Mouse (Mus musculus) CD4-positive naive resting alpha-beta T cell, adult 76 days (primary cell): ENCODE measurements around the gene Tcl1b5. TPM values are rescaled to one million over a fixed set of nuclear protein-coding genes. Genes with fewer than 3 reads are reported as not detected.

Experiments
- total RNA-seq: library from RNA; stranded (reverse); gene quantifications from one replicate; pipeline ENCODE4 v1.2.4, GENCODE M21; 2023

The Tcl1b5 gene
- not detected for total RNA-seq

GRCm38 (mm10) chr12:105176044-105176443 lies at the start of gene Tcl1b5:
Gene Tcl1b5, plus strand, starts transcription at chr12:105176344.

GRCm38 (mm10) chr12:105145714-105146113 lies 30.4 kb upstream of the Tcl1b5 start, which contains the start of gene Tcl1b2:
Gene Tcl1b2, plus strand, starts transcription at chr12:105146014.

GRCm38 (mm10) chr12:105159390-105159789 lies 16.8 kb upstream of the Tcl1b5 start, which contains the start of gene Tcl1b1:
Gene Tcl1b1, plus strand, starts transcription at chr12:105159690.

GRCm38 (mm10) chr12:105190743-105191142 lies 14.6 kb downstream of the Tcl1b5 start, which contains the start of gene Tcl1b3:
Gene Tcl1b3, plus strand, starts transcription at chr12:105191043.

GRCm38 (mm10) chr12:105201657-105202056 lies 25.5 kb downstream of the Tcl1b5 start, which contains the start of gene Tcl1b4:
Gene Tcl1b4, plus strand, starts transcription at chr12:105201957.

GRCm38 (mm10) chr12:105222601-105223319 lies 46.6 kb downstream of the Tcl1b5 start, which contains the start of gene Tcl1:
Gene Tcl1, minus strand, starts transcription at chr12:105222793.

Other genes with a start within 250 kb of the Tcl1b5 start
- 8.0 TPM for gene Syne3, start 166.5 kb upstream of the Tcl1b5 start, total RNA-seq
- gene Glrx5, start 143.7 kb upstream of the Tcl1b5 start, total RNA-seq = 21.0 TPM
- gene Tcl1b2, start 30.3 kb upstream of the Tcl1b5 start, total RNA-seq = not detected
- gene Tcl1b1, start 16.7 kb upstream of the Tcl1b5 start, total RNA-seq = not detected
- not detected for gene Tcl1b3, start 14.7 kb downstream of the Tcl1b5 start, total RNA-seq
- gene Tcl1b4, start 25.6 kb downstream of the Tcl1b5 start, total RNA-seq = not detected
- gene Tcl1, start 46.4 kb downstream of the Tcl1b5 start, total RNA-seq = not detected
- gene Tunar, start 157.5 kb downstream of the Tcl1b5 start, total RNA-seq = not detected